Mouse (Mus musculus) forelimb bud, embryonic 11.5 days (tissue): Measurements from ENCODE around the gene Adamts6.

Experiments used
- DNase-seq: peaks from one replicate; pipeline ENCODE4 v3.0.0-alpha.2; 2012; ENCODE audit warnings: low read depth, low spot score

Adamts6 gene

DNA sequence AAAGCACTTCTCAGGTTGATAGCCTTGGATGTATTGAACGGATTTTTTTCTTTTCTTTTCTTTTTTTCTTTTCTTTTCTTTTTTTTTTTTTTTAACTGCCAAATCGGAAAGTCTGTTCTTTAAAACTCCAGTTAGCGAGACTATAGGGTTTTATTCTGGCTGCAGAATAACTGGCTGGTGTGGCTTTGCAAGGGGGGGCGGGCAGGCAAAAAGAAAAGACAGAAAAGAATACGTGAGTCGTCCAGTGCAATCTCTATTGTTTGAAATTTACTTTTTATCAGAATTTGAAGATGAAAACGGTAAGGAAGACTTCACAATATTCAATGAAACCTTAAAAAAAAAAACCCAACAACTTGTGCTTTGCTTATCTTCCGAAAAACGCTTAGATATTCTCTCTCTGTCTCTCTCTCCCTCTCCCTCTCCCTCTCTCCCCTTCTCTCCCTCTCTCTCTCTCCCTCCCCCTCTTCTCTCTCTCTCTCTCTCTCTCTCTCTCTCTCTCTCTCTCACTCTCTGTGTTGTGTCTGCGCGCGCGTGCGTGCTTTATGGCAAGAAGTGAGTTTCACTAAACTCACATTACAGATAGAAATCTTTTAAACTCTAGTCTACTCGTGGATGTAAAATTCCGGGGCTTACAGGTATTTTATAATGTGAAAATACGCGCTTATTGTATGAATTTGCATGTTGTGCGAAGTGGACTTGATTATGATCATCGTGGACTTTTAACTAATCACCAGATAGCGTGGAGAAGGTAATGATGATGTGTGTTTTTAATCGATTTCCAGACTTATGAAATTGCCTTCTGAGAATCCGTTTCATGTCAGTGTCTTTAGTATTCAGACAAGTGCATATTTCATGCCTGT lies at the start of gene Adamts6:
Adamts6 (plus strand) TSS at position 470 of the 860 bp plus-strand sequence.
- peak; percentile 32 for DNase-seq

DNA sequence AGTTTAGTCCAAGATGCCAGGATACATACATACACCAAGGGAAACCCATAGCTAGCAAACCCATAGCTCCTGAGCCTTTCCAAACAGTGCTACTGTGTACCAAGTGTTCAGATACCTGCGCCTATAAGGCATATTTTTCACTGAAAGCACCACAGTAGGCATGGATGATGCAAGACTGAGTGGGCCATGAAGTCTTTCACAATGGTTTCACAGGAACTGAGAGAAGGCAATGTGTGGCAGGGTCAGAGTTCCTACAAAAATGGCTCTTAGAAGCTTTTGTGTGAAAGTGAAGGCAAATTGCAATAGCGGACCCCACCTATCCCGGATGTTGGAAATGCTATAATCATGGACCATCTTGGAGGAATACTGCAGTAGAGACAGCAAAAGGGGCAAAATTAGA lies 28.6 kb upstream of the Adamts6 start:
- no peak for DNase-seq

DNA sequence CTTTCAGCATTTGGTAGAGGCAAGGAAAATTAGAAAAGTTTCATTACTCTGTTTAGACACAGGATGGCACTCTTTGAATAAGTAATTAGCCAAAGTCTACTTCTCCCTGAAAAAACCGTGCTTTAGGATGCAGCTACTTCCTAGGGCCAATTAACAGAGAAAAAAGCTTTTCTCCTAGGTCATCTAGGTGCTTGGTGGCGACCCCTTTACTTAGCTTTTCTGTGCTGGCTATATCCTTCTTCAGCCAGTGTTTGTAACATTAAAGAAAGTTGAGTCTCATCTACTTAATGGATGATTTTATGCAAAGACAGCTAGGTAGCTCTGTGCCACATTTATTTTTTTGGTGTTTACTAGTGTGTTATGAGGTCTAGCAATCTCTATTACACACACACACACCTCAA lies 2.6 kb upstream of the Adamts6 start:
- peak; percentile 33 for DNase-seq

DNA sequence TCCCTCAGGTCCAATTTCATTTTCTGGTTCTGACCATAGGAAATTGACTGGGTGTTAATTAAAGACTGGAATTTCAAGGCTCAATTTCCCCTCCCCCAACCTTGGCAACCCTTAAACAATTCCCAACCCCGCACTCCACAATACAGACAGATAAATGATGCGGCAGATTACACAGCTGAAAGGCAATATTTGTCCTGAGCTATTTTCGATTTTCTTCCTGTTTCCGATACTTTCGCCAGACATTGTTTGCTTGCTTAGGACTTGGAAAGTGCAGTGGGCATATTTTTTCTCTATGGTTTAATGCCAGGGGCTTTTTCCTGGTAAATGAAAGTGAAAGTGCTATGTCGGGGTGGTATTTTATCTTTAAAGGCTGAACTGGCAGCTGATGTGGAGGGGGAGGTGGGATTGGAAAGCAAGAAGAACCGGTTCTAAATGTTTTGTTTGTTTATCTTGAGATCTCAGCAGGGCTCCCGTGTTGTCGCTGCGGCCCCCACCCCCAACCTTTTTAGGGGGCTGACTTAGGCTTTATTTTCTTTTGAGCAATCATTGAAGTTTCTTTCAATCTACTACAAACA lies 1.8 kb upstream of the Adamts6 start:
- peak; percentile 3 for DNase-seq

DNA sequence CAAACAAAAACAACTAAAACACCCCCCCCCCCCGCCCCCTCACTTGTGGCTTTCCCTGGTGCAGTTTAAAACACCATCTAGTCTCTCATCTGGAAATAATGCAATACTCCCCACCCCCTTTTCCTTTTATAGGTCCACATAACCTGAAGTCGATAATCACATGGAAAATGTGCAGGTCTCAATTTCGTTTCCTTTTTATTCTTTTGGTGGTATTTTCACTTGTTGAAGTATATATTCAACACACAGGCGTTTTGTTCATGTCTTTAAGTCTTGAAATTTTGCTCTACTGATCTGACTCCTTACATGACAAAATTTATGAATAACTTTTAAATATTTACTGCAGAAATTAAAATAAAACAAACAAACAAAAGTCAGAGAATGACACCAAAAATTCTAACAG lies 1.3 kb upstream of the Adamts6 start:
- peak; percentile 16 for DNase-seq

DNA sequence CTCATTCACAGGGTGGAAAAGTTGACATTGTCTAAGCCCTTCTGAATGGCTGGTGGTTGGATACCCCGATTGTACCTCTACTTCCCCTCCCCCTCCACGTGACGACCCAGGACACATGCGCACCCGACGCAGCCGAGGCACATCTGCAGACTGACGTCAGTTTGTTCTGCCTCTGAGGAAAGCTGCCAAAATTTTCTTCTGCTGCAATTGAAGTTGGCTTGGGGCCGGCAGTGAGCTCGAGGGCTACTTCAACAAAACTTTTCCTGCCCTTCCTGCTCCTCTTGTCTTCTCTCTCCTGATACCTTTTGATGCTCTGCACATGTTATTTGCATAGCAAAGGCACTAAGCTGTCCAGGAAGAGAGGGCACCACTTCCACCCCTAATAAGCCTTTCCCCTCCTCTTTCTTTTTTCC lies 732 bp upstream of the Adamts6 start:
- DNase-seq: peak; percentile 87

DNA sequence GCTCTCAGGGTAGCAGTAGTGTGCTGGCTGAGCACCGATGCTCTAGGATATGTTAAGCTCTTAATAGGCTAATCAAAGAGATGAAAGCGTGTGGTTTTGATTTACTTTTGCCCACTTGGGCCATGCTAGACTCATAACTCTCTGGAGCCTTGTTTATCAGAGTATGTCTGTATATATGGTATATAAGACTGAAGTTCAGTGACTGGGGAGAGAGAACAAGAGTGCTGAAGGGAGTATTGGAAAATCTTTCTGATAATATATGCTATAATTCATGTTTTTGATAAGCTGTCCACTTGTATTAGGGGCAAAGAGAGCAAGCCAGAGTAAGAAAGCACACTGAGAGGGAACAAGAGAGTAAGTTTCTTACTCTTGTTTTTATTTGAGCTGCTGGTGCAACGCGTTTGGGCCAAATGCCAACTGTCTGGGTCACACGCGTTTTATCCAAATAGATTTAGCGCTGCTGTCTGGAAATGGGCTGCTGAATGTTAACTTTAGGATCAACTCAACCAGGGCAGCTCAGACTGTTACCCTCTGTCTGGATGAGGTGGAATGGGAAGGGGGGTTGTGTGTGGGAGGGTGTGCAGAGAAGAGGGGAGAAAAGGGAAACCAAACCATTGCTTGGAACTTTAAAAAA lies 708 bp downstream of the Adamts6 start:
- peak; percentile 63 for DNase-seq

DNA sequence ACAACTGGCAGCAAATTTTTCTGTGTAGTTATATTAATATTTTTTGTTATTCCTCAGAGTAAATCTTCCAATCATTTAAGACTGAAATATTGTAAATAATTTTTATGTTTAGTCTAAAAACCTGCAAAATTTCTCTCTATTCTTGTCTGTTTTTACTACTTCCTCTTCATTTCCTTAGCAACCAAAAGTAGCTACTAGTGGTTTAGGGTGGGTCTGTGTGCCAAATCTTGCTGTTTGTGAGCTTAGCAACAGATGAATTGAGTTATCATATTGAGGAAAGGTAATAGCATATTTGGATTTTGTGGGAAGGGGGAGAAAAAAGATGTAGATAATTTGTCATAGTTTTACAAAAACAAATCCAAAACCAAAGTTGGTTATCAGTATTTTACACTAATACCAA lies 1.5 kb downstream of the Adamts6 start:
- DNase-seq: no peak

DNA sequence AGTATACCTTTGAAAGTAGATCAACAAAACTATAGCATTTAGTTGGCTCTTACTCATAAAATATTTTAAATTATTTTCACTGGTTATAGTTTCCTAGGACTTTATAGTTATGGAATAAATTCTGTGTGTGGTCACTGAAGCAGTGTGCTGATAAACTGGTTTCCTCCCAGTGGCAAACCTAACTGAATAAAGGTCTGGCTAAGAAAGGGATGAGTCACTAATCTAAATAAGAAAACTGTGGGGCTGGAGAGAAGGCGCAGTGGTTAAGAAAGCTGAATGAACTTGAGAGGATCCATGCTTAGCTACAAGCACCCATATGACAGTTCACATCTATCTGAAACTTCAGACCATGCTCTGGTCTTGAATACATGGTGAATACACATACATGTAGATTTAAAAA lies 7.8 kb downstream of the Adamts6 start:
- DNase-seq: no peak

DNA sequence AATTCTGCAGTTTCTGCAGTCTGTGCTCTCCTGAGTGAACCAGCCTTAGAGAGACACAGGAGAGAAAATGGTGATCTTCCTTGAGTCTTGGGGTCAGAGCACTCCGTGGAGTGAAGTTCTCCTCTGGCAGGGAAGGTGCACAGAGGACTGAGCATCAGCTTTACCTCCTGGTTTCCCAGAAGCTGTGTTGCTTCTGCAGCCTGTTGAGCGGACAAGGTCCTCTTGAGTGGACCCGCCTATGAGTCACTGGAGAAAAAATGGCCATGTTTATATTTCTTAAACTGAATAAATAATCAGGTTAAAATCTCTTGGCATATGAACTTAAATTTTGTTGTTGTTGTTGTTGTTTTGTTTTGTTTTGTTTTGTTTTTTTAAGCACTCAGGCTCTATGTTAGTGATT lies 41.7 kb downstream of the Adamts6 start:
- DNase-seq: no peak

DNA sequence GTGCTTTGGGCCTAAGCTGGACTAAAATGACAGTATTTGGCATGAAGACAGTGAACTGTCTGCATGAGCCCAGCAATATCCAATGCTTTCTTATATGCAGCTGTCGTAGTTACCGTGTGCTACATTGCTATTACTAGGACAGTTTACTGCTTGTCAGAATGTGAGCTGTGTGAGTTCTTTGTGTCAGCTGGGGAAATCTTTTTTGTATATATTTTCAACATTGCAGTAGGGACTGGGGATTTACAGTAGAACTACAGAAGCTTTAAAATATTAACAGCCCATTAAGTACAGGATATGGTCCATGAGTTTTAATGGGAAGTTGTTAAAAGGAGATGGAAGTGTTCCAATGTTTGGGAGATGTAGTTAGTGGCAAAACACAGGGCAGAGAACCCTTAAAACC lies 42.1 kb downstream of the Adamts6 start:
- DNase-seq: no peak

DNA sequence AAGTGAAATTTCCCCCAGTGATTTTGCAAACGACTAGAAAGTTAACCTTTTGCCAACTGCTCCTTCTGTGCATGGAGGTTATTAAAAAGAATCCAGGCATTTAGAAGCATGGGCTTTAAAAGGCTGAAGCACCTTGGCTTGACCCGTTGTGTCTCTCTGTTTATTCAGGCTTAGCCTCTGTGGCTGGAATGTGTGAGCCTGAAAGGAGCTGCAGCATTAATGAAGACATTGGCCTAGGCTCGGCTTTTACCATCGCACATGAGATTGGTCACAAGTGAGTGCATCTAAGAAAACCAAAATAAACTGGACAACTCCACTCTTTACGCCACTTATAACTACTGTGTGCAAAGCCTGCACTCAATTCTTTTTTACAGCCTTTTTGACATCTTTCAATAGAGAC lies 65.0 kb downstream of the Adamts6 start:
- peak; percentile 3 for DNase-seq

DNA sequence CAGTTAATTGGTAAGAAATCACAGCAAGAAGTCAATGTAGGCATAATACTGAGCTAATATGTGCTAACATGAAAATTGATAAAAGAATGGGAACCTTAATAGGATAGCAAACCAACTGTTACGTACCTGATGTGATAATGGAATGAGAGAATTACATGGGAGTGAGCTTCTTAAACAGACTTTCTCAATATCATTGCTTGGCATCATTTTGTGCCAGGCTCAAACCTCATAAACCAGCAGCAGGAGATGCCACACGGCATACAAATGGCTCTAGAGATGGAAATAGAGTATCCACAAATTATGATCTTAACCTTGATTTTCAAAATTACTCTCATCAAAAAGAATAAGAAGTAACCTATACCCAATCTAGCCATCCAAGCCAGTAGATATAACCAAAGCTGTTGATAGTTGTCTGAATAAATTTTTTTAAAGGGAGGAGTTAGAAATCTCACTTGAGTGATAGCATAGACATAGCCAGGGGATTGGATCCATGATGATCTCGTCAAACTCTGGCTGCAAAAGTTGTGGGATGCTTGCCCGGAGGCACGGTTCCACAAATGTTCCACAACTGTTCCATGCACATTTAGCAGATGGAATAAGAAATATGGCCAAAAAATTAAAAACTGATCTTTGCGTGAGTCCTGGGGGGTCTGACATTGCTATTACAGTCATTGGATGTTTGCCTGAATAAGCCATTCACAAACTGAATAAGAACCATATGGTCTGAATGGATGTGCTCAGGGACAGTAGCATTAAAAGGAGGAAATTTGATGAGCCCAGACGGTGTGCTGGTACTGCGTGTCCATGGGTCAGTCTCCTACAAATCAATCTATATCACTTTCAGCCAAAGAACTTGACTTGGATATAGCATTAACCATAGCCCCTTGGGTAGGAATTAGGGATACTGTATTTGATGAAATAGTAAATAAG lies 106.1 kb downstream of the Adamts6 start:
- DNase-seq: no peak

DNA sequence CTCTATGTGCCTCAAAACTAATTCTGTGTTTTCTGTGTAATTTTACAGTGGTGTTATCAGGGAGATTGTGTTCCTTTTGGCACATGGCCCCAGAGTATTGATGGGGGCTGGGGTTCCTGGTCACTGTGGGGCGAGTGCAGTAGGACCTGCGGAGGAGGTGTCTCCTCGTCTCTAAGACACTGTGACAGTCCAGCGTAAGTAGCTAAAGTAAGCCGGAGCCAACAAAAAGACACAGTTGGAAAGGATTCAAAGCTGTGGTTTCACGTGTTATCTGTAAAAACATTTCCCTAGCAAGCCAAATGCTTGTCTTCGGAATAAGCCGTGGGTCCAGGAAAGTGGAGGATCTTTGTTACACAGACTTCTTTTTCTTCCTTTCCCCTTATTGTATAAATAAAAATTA lies 110.2 kb downstream of the Adamts6 start:
- DNase-seq: no peak

DNA sequence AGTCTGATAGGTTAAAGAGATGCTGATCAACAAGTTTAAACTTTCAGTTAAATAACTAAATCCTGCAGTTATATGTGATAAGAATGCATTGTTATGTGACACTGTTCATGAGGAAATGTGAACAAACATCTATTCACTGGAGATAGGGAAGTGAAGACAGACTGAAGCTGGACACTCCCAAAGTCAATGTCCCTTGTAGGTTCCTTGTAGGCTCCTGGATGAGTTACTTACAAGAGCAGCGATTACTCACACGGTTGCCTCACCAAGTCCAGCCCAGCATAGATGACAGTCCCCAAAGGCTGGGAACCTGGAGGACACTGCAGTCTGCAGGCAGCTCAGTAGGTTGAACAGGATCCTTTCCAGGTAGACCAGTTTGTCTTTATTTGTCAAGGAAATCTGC lies 145.1 kb downstream of the Adamts6 start:
- DNase-seq: no peak

DNA sequence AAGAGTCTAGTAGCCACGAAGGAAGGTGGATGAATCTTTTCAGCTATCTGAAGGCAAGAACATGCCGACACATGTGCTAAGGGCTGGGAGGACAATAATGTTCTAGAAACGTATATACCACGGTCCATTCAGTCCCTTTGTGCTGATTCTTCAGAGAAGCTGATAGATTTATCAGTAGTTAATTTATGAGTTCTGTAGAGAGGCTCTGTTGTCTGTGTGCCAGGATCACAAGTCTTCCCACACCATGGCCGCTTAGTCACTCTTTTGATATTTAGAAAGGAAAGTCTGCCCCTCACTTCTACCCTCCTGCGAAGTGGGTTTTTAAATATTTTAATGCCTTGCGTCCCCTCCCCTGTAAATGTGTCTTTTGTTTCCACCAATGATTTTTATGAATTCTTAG lies 154.9 kb downstream of the Adamts6 start:
- DNase-seq: no peak

DNA sequence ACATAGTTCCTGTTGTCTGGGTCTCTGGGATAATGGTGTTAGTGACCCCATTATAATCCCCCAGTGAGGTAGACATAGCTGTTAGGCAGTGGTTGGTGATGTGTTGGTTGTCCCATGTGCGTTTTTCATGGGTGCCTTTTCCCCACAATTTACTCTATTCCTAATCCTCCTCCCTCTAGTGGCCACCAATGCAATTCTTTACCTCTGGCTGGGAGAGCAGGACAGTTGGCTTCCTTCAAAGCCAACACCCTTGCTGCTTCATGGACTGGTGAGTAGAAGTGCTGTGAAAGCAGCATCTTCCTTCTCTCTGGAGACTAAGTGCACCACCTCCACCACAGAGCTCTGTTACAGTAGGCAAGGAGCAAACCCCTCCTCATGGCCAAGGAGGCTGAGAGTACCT lies 157.8 kb downstream of the Adamts6 start:
- DNase-seq: no peak

DNA sequence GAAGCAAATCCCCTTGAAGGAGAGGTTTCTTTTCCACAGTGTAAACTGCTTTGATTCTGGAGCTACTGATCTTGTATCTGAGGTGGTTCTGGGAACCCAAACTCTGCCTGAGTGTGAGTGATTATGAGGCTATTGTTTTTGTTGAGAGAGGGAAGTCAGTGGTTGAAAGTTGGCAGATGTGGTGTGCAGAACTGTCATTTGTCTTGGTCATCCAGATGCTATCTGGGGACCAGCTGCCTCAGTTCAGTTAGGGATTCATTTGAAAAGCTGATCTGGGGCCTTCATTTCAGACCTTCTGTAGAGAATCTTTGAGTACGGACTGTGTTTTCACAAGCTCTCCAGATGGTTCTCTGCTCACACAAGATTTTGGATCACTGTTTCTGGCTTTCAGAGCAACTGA lies 159.3 kb downstream of the Adamts6 start:
- DNase-seq: no peak

DNA sequence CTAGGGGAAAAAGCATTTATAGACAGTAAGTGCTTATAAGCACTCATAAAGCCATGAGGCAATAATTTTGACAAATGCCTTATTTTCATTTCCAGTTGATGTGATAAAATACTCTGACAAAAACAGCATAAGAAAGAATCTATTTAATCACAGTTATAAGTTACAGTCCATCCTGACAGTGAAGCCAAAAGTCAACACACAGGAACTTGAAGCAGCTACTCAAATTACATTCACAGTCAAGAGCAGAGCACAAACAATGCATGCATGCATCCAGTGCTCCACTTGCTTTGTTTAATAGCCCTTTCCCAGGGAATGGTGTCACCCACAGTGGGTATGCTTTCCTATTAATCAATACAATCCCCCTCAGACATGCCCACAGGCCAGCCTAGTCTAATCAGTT lies 159.8 kb downstream of the Adamts6 start:
- no peak for DNase-seq

DNA sequence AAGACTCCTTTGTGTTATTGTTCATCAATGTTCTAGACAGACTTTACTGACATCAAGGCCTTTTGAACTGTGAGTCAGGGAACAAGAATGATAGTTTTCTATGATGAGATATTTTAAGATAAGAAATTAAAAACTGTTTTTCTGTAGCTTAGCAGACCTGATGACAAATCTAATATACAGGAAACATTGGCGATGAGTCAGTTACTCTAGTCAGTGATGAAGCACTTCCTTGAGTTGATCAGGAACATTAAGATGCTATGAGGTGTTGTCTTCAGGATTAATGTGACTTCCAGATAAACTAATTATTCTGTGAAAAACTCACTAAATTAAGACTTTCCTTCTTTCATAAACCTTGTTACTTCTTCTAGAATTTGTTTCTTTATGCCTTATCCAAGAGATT lies 160.7 kb downstream of the Adamts6 start:
- no peak for DNase-seq

DNA sequence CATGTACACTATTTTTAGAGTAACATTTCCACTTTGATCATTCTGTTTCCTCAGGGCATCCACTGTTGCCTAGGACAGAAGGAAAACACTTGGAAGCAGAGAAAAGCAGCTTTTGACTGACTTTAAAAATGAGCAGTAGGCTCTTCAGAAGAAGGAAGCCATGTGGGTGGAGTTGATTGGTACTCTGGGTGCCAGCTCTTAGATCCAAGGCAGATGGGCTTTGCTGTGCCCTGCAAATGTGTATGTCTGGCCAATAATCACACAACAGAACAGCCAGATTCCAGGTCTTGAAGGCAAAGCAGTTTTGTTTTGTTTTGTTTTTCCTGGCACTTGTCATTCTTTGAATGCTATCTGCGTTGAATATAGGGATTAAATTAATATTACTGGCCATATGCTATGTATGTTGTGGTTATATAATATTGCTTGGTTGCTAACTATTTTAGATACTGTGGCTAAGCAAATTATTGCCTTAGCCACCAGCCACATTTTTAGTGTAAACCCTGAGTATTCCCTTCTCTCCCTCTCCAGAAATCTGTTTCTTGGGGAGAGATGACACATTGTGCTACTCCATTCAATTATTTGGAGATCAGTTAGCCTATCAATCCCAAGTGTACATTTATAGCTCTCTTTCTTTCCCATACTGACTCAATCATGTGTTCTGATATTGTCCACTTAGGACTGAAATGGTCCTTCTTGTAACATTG lies 165.8 kb downstream of the Adamts6 start:
- no peak for DNase-seq
